Mouse (Mus musculus) kidney, postnatal 0 days (tissue): ENCODE results near the gene Nup210l. TPM values are rescaled to one million over a fixed set of nuclear protein-coding genes. Genes with fewer than 3 reads are reported as not detected.

Experiments used
- ATAC-seq: fragments of 200-750 bp; cut with Nextera tagmentation; replicated peaks from 2 replicates; pipeline ENCODE4 v1.8.0; 2017; ENCODE audit warnings: low read depth, moderate number of reproducible peaks, moderate TSS enrichment, moderate library complexity; ENCODE audit not compliant: low FRiP score
- DNase-seq: peaks from one replicate; pipeline ENCODE4 v3.0.0-alpha.2; 2016; ENCODE audit warnings: low spot score
- H3K27ac ChIP-seq: fragments of 300-500 bp; sonication (generic); 2 replicates; pipeline ENCODE4 v1.5.1; 2014; ENCODE audit warnings: mild to moderate bottlenecking
- H3K27me3 ChIP-seq: fragments of 300-500 bp; sonication (generic); 2 replicates; pipeline ENCODE4 v1.6.1; 2014; ENCODE audit warnings: low read length, mixed read lengths; ENCODE audit not compliant: insufficient read depth
- H3K36me3 ChIP-seq: fragments of 300-500 bp; sonication (generic); 2 replicates; pipeline ENCODE4 v1.6.1; 2014; ENCODE audit warnings: low read length, mixed read lengths; ENCODE audit not compliant: insufficient read depth
- H3K4me1 ChIP-seq: fragments of 300-500 bp; sonication (generic); replicated peaks from 2 replicates; pipeline ENCODE4 v1.6.1; 2014; ENCODE audit warnings: antibody characterized with exemption, low read length, mixed read lengths; ENCODE audit not compliant: insufficient read depth
- H3K4me2 ChIP-seq: fragments of 300-500 bp; sonication (generic); 2 replicates; pipeline ENCODE4 v1.6.1; 2014; ENCODE audit warnings: mild to moderate bottlenecking, low read length, moderate library complexity, mixed read lengths
- H3K4me3 ChIP-seq: fragments of 300-500 bp; sonication (generic); replicated peaks from 2 replicates; pipeline ENCODE4 v1.5.1; 2014; ENCODE audit warnings: low read depth, low read length
- H3K9ac ChIP-seq: fragments of 300-500 bp; sonication (generic); 2 replicates; pipeline ENCODE4 v1.6.1; 2014; ENCODE audit warnings: low read depth, low read length
- H3K9me3 ChIP-seq: fragments of 300-500 bp; sonication (generic); replicated peaks from 2 replicates; pipeline ENCODE4 v1.6.1; 2016; ENCODE audit warnings: low read length, inconsistent platforms, mixed read lengths
- CTCF ChIP-seq: IDR thresholded peaks from 2 replicates; pipeline ENCODE4 v1.5.1; 2016; ENCODE audit warnings: antibody characterized with exemption, low read depth, mild to moderate bottlenecking, moderate library complexity
- WGBS: fragments of 180-500 bp; shearing (Covaris S2); extraction: QIAGEN DNeasy Blood & Tissue Kit; methylation state at CpG from one replicate; pipeline ENCODE4 v1.1.7; 2014; 5-methylcytosine and 5-hydroxymethylcytosine counted together
- polyA plus RNA-seq: library from polyadenylated mRNA; unstranded; fragments of >200 nt; fragmentation: Nextera tagmentation; extraction: Ambion mirVana; gene quantifications from 2 replicates; pipeline ENCODE4 v1.2.1, GENCODE M21; 2015

Gene Nup210l
- polyA plus RNA-seq, 1 experiment from 2014 or later = 0.12 TPM

GRCm38 (mm10) chr3:90072294-90072693 is 31.6 kb upstream of the Nup210l start, which contains the start of gene Tpm3:
Tpm3 (plus strand) TSS chr3:90072649.
- Histone ChIP-seq H3K27me3 (no peaks in the 10 kb centered on the region), H3K9me3 (no peaks in the 10 kb centered on the region), H3K9ac (no peak within 1 kb of the TSS), H3K36me3 (no peaks in the 10 kb centered on the region), H3K4me3 (no peak within 1 kb of the TSS), H3K4me2 (no peak within 1 kb of the TSS), H3K27ac (no peak within 1 kb of the TSS), H3K4me1 (0 out of 2 replicates have a peak, but pooled peaks cover 3% of the 10 kb centered on the region)
- no peak for DNase-seq
- no peak for ATAC-seq
- no peak for TF ChIP-seq CTCF
- WGBS = 67% methylated on average over 4 of the region's 4 CpGs

- 11% methylated on average over 5 of the region's 5 CpGs for WGBS
- no peak for ATAC-seq
Measured at GRCm38 (mm10) chr3:90076921-90077716, 26.8 kb upstream of the Nup210l start.

GRCm38 (mm10) chr3:90078224-90078623 is 25.7 kb upstream of the Nup210l start:
- no peak for ATAC-seq
- H3K4me1 ChIP-seq = peaks cover 24% of the 10 kb centered on the region

More at GRCm38 (mm10) chr3:90076921-90077716, 26.8 kb upstream of the Nup210l start:
- TF ChIP-seq CTCF = peak; percentile 95
- H3K4me2 ChIP-seq = 0 out of 2 replicates have a peak overlapping the region, but pooled peaks have one; percentile 14
- no peaks in the 10 kb centered on the region for H3K27me3 ChIP-seq
- H3K4me1 ChIP-seq = peaks cover 16% of the 10 kb centered on the region
- no peaks in the 10 kb centered on the region for H3K9me3 ChIP-seq
- no peak overlapping the region for H3K4me3 ChIP-seq
- peak; percentile 93 for DNase-seq
- no peak overlapping the region for H3K9ac ChIP-seq
- H3K36me3 ChIP-seq = no peaks in the 10 kb centered on the region
- H3K27ac ChIP-seq = no peak overlapping the region

GRCm38 (mm10) chr3:90079133-90079762 is 24.7 kb upstream of the Nup210l start:
- under 1% methylated on average over 33 of the region's 33 CpGs for WGBS
- no peaks in the 10 kb centered on the region for H3K9me3 ChIP-seq

More at GRCm38 (mm10) chr3:90078224-90078623, 25.7 kb upstream of the Nup210l start:
- no peak overlapping the region for H3K4me2 ChIP-seq
- no peak overlapping the region for H3K27ac ChIP-seq
- no peaks in the 10 kb centered on the region for H3K27me3 ChIP-seq
- H3K9me3 ChIP-seq = no peaks in the 10 kb centered on the region
- H3K4me3 ChIP-seq = no peak overlapping the region
- H3K9ac ChIP-seq = no peak overlapping the region
- no peaks in the 10 kb centered on the region for H3K36me3 ChIP-seq
- DNase-seq = no peak
- WGBS = 41% methylated on average over 5 of the region's 5 CpGs
- TF ChIP-seq CTCF = peak; percentile 20; the same call in 1 of the 2 replicates

GRCm38 (mm10) chr3:90079763-90080497 is 24.0 kb upstream of the Nup210l start:
- no peak for TF ChIP-seq CTCF
- Histone ChIP-seq H3K4me3 (peak overlapping the region; percentile 89), H3K9ac (peak overlapping the region; percentile 84), H3K4me2 (peak overlapping the region; percentile 68), H3K4me1 (peaks cover 40% of the 10 kb centered on the region), H3K36me3 (no peaks in the 10 kb centered on the region), H3K9me3 (no peaks in the 10 kb centered on the region), H3K27ac (peak overlapping the region; percentile 99), H3K27me3 (no peaks in the 10 kb centered on the region)
- under 1% methylated on average over 53 of the region's 53 CpGs for WGBS
- DNase-seq (peak; percentile 87), ATAC-seq (peak; percentile 52)

More at GRCm38 (mm10) chr3:90079133-90079762, 24.7 kb upstream of the Nup210l start:
- peak overlapping the region; percentile 68 for H3K4me2 ChIP-seq
- DNase-seq = peak; percentile 100
- H3K9ac ChIP-seq = peak overlapping the region; percentile 84
- H3K4me3 ChIP-seq = peak overlapping the region; percentile 89
- H3K36me3 ChIP-seq = no peaks in the 10 kb centered on the region
- TF ChIP-seq CTCF = no peak; the same call in 1 of the 2 replicates
- H3K4me1 ChIP-seq = peaks cover 35% of the 10 kb centered on the region
- H3K27me3 ChIP-seq = no peaks in the 10 kb centered on the region
- peak; percentile 96 for ATAC-seq
- peak overlapping the region; percentile 99 for H3K27ac ChIP-seq

- WGBS = 0% methylated on average over 6 of the region's 6 CpGs
- Histone ChIP-seq H3K4me2 (peak overlapping the region; percentile 68), H3K9ac (peak overlapping the region; percentile 84), H3K36me3 (no peaks in the 10 kb centered on the region), H3K27ac (peak overlapping the region; percentile 99), H3K4me1 (peaks cover 42% of the 10 kb centered on the region), H3K9me3 (no peaks in the 10 kb centered on the region), H3K4me3 (peak overlapping the region; percentile 89), H3K27me3 (no peaks in the 10 kb centered on the region)
- no peak for DNase-seq
- no peak for ATAC-seq
- TF ChIP-seq CTCF = no peak
Measured at GRCm38 (mm10) chr3:90080498-90080863, 23.5 kb upstream of the Nup210l start.
